Mouse (Mus musculus) MEL (cell line): ENCODE data around the gene Dand5. TPM values are rescaled to one million over a fixed set of nuclear protein-coding genes. Genes with fewer than 3 reads are reported as not detected.

Experiments
- DNase-seq: peaks from one replicate; pipeline ENCODE4 v3.0.0; 2011; ENCODE audit warnings: low read depth, low spot score
- H3K27ac ChIP-seq: 2 replicates; pipeline ENCODE4 v1.5.1; 2012; ENCODE audit warnings: low read depth, mild to moderate bottlenecking, control low read depth, low read length, moderate library complexity; ENCODE audit not compliant: control insufficient read depth
- H3K27me3 ChIP-seq, 2 experiments: fragments of 150-350 bp in 1 of 2; sonication (generic) in 1 of 2; 2 replicates each; pipeline ENCODE4 v1.6.1; 2012; ENCODE audit warnings: low read length in 2 of 2, mild to moderate bottlenecking in 2 of 2, improper control_type of control experiment in 1 of 2, moderate library complexity in 1 of 2; ENCODE audit not compliant: insufficient read depth in 2 of 2, control insufficient read depth in 1 of 2
- H3K36me3 ChIP-seq, 2 experiments: 2 replicates each; pipeline ENCODE4 v1.6.1; 2012 to 2014; ENCODE audit warnings: low read length in 2 of 2, improper control_type of control experiment in 1 of 2, inconsistent platforms in 1 of 2, mild to moderate bottlenecking in 1 of 2; ENCODE audit not compliant: insufficient read depth in 2 of 2, control insufficient read depth in 1 of 2
- H3K4me1 ChIP-seq, 2 experiments: fragments of 150-350 bp in 1 of 2; sonication (generic) in 1 of 2; 2 replicates each; pipeline ENCODE4 v1.6.1; 2012; ENCODE audit warnings: low read length in 2 of 2, improper control_type of control experiment in 1 of 2, mild to moderate bottlenecking in 1 of 2; ENCODE audit not compliant: insufficient read depth in 2 of 2, control insufficient read depth in 1 of 2
- H3K4me3 ChIP-seq, 2 experiments: fragments of 150-350 bp in 1 of 2; sonication (generic) in 1 of 2; 2 replicates each; pipeline ENCODE4 v1.5.1; 2012; ENCODE audit warnings: low read depth in 2 of 2, low read length in 2 of 2, mild to moderate bottlenecking in 2 of 2, moderate library complexity in 2 of 2, control low read depth in 1 of 2, improper control_type of control experiment in 1 of 2; ENCODE audit not compliant: control insufficient read depth in 1 of 2, insufficient read depth in 1 of 2
- H3K79me2 ChIP-seq: 2 replicates; pipeline ENCODE4 v1.6.1; 2012; ENCODE audit warnings: mild to moderate bottlenecking, low read length, moderate library complexity; ENCODE audit not compliant: control insufficient read depth, poor library complexity, insufficient read depth
- H3K9ac ChIP-seq: 2 replicates; pipeline ENCODE4 v1.6.1; 2012; ENCODE audit warnings: low read depth, mild to moderate bottlenecking, control low read depth, low read length, moderate library complexity; ENCODE audit not compliant: control insufficient read depth, poor library complexity, severe bottlenecking
- H3K9me3 ChIP-seq: fragments of 150-350 bp; sonication (generic); replicated peaks from 2 replicates; pipeline ENCODE4 v1.6.1; 2012; ENCODE audit warnings: mild to moderate bottlenecking, low read length, improper control_type of control experiment, moderate library complexity; ENCODE audit not compliant: insufficient read depth
- BHLHE40 ChIP-seq: IDR thresholded peaks from 2 replicates; pipeline ENCODE4 v1.6.1; 2012; ENCODE audit warnings: low read depth, mild to moderate bottlenecking, inconsistent platforms, low read length, improper control_type of control experiment, borderline replicate concordance
- E2F4 ChIP-seq: IDR thresholded peaks from 2 replicates; pipeline ENCODE4 v1.6.1; 2011; ENCODE audit warnings: low read depth, low read length, improper control_type of control experiment, borderline replicate concordance
- EP300 ChIP-seq, 2 experiments: IDR thresholded peaks; 2 replicates each; pipeline ENCODE4 v1.6.1; 2011; ENCODE audit warnings: improper control_type of control experiment in 2 of 2, low read length in 2 of 2, low read depth in 1 of 2, mild to moderate bottlenecking in 1 of 2
- ETS1 ChIP-seq: IDR thresholded peaks from 2 replicates; pipeline ENCODE4 v1.6.1; 2012; ENCODE audit warnings: low read depth, mild to moderate bottlenecking, inconsistent platforms, low read length, improper control_type of control experiment, moderate library complexity
- GATA1 ChIP-seq: IDR thresholded peaks from 2 replicates; pipeline ENCODE4 v1.6.1; 2011; ENCODE audit warnings: low read depth, low read length, improper control_type of control experiment
- KAT2A ChIP-seq: conservative IDR thresholded peaks from 2 replicates; pipeline ENCODE4 v1.6.1; 2012; ENCODE audit warnings: low read depth, low read length, improper control_type of control experiment, inconsistent platforms
- MXI1 ChIP-seq: IDR thresholded peaks from 2 replicates; pipeline ENCODE4 v1.6.1; 2011; ENCODE audit warnings: mild to moderate bottlenecking, low read depth, low read length, improper control_type of control experiment
- MYC ChIP-seq: IDR thresholded peaks from 2 replicates; pipeline ENCODE4 v1.6.1; 2011; ENCODE audit warnings: low read depth, mild to moderate bottlenecking, low read length, improper control_type of control experiment, moderate library complexity
- POLR2A ChIP-seq, 2 experiments: IDR thresholded peaks; 2 replicates each; pipeline ENCODE4 v1.6.1; 2011 to 2012; ENCODE audit warnings: low read length in 2 of 2, mild to moderate bottlenecking in 2 of 2, control low read depth in 1 of 2, improper control_type of control experiment in 1 of 2, low read depth in 1 of 2, moderate library complexity in 1 of 2; ENCODE audit not compliant: control insufficient read depth in 1 of 2, insufficient read depth in 1 of 2, poor library complexity in 1 of 2
- RAD21 ChIP-seq: IDR thresholded peaks from 2 replicates; pipeline ENCODE4 v1.6.1; 2011; ENCODE audit warnings: mild to moderate bottlenecking, low read depth, low read length, improper control_type of control experiment
- RCOR1 ChIP-seq: IDR thresholded peaks from 2 replicates; pipeline ENCODE4 v1.6.1; 2012; ENCODE audit warnings: low read depth, mild to moderate bottlenecking, inconsistent platforms, low read length, improper control_type of control experiment
- TAL1 ChIP-seq: IDR thresholded peaks from 2 replicates; pipeline ENCODE4 v1.6.1; 2012; ENCODE audit warnings: mild to moderate bottlenecking, inconsistent platforms, low read length, moderate library complexity, mixed read lengths
- TCF12 ChIP-seq: IDR thresholded peaks from 2 replicates; pipeline ENCODE4 v1.6.1; 2014; ENCODE audit warnings: low read depth, mild to moderate bottlenecking, inconsistent platforms, low read length, improper control_type of control experiment, moderate library complexity
- USF1 ChIP-seq: IDR thresholded peaks from 2 replicates; pipeline ENCODE4 v1.6.1; 2014; ENCODE audit warnings: low read depth, mild to moderate bottlenecking, inconsistent platforms, low read length, improper control_type of control experiment, moderate library complexity
- USF2 ChIP-seq, 2 experiments: IDR thresholded peaks; 2 replicates each; pipeline ENCODE4 v1.6.1; 2011 to 2012; ENCODE audit warnings: improper control_type of control experiment in 2 of 2, low read length in 2 of 2, borderline replicate concordance in 1 of 2, inconsistent platforms in 1 of 2, low read depth in 1 of 2, mild to moderate bottlenecking in 1 of 2; ENCODE audit not compliant: insufficient read depth in 1 of 2
- ZMIZ1 ChIP-seq: IDR thresholded peaks from 2 replicates; pipeline ENCODE4 v1.6.1; 2012; ENCODE audit warnings: low read depth, mild to moderate bottlenecking, inconsistent platforms, low read length, improper control_type of control experiment, moderate library complexity
- ZNF384 ChIP-seq: IDR thresholded peaks from 2 replicates; pipeline ENCODE4 v1.6.1; 2012; ENCODE audit warnings: low read depth, mild to moderate bottlenecking, inconsistent platforms, low read length, improper control_type of control experiment
- polyA plus RNA-seq, 2 experiments: library from polyadenylated mRNA; stranded (reverse) in 1 of 2; unstranded in 1 of 2; fragments of >175 nt in 1 of 2; fragments of >200 nt in 1 of 2; gene quantifications; 2 replicates each; pipeline versions ENCODE4 v1.2.1 to v1.2.4; 2012; ENCODE audit warnings: low replicate concordance in 2 of 2, low read depth in 1 of 2; ENCODE audit not compliant: insufficient read length in 2 of 2, insufficient read depth in 1 of 2, missing spikeins in 1 of 2
- total RNA-seq: library from RNA; depleted of rRNA; stranded (reverse); fragments of 300-350 nt; gene quantifications from 2 replicates; pipeline ENCODE4 v1.2.3, GENCODE M21; 2012

Gene Dand5
- total and polyA plus RNA-seq, 3 experiments = 1.7 to 2.2 TPM; not detected in 1

DNA sequence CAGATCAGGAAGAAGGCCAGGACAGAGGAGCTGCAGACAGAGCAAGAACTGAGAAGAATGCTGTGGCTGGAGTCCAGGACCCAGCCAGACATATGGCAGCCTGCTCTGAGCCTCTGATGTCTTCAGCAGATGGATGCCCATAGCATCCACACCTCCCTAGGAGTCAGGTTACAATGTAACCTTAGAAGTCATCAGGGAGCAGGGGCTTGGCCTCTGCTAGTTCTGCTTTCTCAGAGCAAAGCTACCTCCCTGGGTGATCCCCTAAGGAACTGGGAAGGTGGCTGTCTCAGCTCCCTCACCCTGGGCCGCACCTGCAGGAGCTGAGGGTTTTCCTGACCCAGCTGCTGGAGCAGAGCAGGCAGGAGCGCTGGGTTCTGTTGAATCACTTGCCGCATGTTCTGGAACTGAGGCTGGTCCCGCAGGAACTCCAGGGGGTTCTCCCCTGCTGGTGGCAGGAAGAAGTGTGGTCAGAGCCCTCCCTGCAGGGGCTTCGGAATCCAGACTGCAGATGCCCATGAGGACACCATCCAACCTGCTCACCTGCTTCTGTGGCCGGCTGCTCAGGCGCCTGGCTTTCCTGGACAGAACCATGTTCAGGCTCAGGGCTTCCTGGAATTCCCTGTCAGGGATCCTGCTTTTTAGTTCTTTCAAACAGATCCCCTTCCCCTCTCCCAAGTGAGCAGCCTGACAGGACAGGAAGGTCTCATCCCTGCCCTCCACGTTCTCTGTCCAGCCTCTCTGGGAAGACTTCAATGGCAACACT, 14.7 kb upstream of the Dand5 start:
- no peaks in the 10 kb centered on the region for H3K27me3 ChIP-seq
- H3K9me3 ChIP-seq = no peaks in the 10 kb centered on the region
- no peak overlapping the region for H3K4me3 ChIP-seq
- H3K36me3 ChIP-seq = peaks cover 2 to 28% of the 10 kb centered on the region in 2 experiments; a peak in 3 of 4 replicates
- H3K27ac ChIP-seq = no peak overlapping the region
- peak; percentile 59 for DNase-seq
- peaks cover 3 to 12% of the 10 kb centered on the region in 2 experiments for H3K4me1 ChIP-seq
- no peak overlapping the region for H3K9ac ChIP-seq
- peaks cover 18% of the 10 kb centered on the region for H3K79me2 ChIP-seq
- no peak for TF ChIP-seq E2F4
- TF ChIP-seq MYC = no peak
- no peak for TF ChIP-seq USF2 (IDR thresholded peaks at IDR 0.05; ENCODE audit: borderline replicate concordance in 1 of 2, insufficient read depth in 1 of 2, low read depth in 1 of 2, low read length in 2 of 2)
- no peak for TF ChIP-seq TAL1
- TF ChIP-seq MXI1 = no peak
- no peak for TF ChIP-seq GATA1
- no peak for TF ChIP-seq RAD21
- TF ChIP-seq TCF12 = no peak
- TF ChIP-seq ZNF384 = no peak
- no peak for TF ChIP-seq ETS1
- TF ChIP-seq RCOR1 = no peak
- no peak for TF ChIP-seq KAT2A
- no peak for TF ChIP-seq EP300 (IDR thresholded peaks at IDR 0.05; ENCODE audit: low read depth in 1 of 2, low read length in 2 of 2)
- TF ChIP-seq USF1 = no peak

DNA sequence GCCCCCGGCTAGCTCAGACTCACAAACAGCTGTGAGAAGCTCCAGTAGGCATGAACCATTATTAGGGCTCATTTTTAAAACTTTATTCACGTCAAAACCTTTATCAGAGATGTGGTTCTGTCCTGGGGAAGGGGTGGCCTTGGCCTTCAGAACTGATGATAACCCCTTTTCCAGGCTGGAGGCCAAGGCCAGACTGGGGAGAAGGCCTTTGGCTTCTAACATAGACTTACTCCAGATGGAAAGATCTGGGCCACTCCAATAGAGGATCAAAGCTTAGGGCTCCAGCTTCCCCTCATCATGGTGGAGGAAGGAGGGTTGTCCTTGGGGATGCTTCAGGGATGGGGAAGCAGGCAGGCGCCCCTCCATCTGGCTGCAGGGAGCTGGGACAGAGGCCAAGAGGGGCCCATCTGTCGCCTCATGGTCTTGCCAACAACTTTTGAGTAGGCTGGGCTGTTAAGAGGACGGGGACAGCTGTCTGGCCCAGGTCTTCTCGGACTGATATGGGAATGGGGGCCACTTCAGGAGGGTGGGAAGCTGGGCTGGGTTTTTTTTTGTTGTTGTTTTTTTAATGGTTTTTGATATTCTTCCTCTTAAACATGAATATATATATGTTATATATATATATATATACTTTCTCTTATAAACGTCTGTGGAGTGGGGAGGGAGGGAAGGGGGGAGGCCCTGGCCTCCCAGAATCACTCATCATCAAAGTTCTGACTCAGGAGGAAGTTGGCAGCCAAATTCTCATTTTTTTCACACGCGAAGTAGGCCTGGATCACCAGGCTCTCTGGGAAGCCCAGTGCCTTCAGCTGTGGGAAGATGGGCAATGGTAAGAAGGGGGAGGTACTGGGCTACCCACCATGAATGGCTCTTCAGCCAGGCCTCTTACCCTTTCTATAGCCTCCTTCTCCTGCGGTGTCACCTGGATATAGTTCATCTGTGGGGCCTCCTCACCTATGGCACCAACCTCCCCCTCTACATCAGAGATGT, 12.5 kb upstream of the Dand5 start:
- peaks cover 22% of the 10 kb centered on the region for H3K79me2 ChIP-seq
- H3K27me3 ChIP-seq = no peaks in the 10 kb centered on the region
- peaks cover 2 to 32% of the 10 kb centered on the region in 2 experiments; a peak in 3 of 4 replicates for H3K36me3 ChIP-seq
- no peaks in the 10 kb centered on the region for H3K9me3 ChIP-seq
- peaks cover 3 to 15% of the 10 kb centered on the region in 2 experiments for H3K4me1 ChIP-seq
- H3K9ac ChIP-seq = no peak overlapping the region
- no peak for DNase-seq
- H3K4me3 ChIP-seq = no peak overlapping the region
- no peak for TF ChIP-seq GATA1
- TF ChIP-seq POLR2A (IDR thresholded peaks at IDR 0.05; ENCODE audit: control insufficient read depth in 1 of 2, insufficient read depth in 1 of 2, low read depth in 1 of 2, low read length in 2 of 2, poor library complexity in 1 of 2) = 0 out of 4 replicates have a peak, but pooled peaks of 1 of the 2 experiments have one; percentile 17
- TF ChIP-seq ZMIZ1 = no peak
- TF ChIP-seq BHLHE40 = no peak
- no peak overlapping the region for H3K27ac ChIP-seq
